Mouse (Mus musculus): ENCODE data around the gene Mmp11. TPM values are rescaled to one million over a fixed set of nuclear protein-coding genes. Genes with fewer than 3 reads are reported as not detected.

Mmp11 gene
- total and polyA plus RNA-seq, 2 experiments from 2014 or later, result 11.7 to 14.3 TPM

- Histone ChIP-seq H3K9ac (no peak overlapping the region), H3K36me3 (ENCODE audit: insufficient read depth) (no peaks in the 10 kb centered on the region), H3K4me2 (ENCODE audit: low read depth) (no peak overlapping the region), H3K4me3 (ENCODE audit: low read depth, low read length) (no peak overlapping the region), H3K27ac (ENCODE audit: low read depth, low read length) (no peak overlapping the region), H3K9me3 (ENCODE audit: low read length) (no peaks in the 10 kb centered on the region), H3K27me3 (ENCODE audit: insufficient read depth, low read length) (no peaks in the 10 kb centered on the region), H3K4me1 (ENCODE audit: insufficient read depth) (no peaks in the 10 kb centered on the region)
- DNase-seq (no peak), ATAC-seq (no peak)
- TF ChIP-seq CTCF (IDR thresholded peaks at IDR 0.05; ENCODE audit: low read depth), result no peak
- 35% methylated on average over 6 of the region's 6 CpGs for WGBS
Measured at GRCm38 (mm10) chr10:75880771-75881577, 55.3 kb downstream of the Mmp11 start.

DNA sequence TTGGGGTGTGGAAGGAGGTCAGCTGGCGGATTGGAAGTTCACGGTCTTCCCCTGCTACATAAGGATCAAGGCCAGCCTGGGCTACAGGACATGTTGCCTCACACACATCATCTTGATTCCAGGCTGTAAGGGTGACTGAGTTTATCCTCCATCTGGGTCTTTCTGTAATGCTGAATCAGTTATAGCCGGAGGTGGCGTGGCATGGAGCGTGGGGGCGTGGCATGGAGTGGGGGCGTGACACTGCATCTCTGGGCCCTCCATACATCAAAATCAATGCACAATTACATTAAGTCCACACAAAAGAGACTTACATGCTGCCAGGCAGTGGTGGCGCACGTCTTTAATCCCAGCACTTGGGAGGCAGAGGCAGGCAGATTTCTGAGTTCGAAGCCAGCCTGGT is 55.9 kb downstream of the Mmp11 start:
- TF ChIP-seq CTCF (IDR thresholded peaks at IDR 0.05; ENCODE audit: low read depth), result no peak
- H3K4me1 ChIP-seq (ENCODE audit: insufficient read depth), result no peaks in the 10 kb centered on the region
- H3K27ac ChIP-seq (ENCODE audit: low read depth, low read length), result no peak overlapping the region
- WGBS, result 90% methylated on average over 10 of the region's 10 CpGs
- H3K9ac ChIP-seq, result no peak overlapping the region
- H3K4me3 ChIP-seq (ENCODE audit: low read depth, low read length), result no peak overlapping the region
- no peak for ATAC-seq
- no peaks in the 10 kb centered on the region for H3K27me3 ChIP-seq (ENCODE audit: insufficient read depth, low read length)
- no peaks in the 10 kb centered on the region for H3K36me3 ChIP-seq (ENCODE audit: insufficient read depth)
- no peaks in the 10 kb centered on the region for H3K9me3 ChIP-seq (ENCODE audit: low read length)
- no peak overlapping the region for H3K4me2 ChIP-seq (ENCODE audit: low read depth)
- no peak for DNase-seq

DNA sequence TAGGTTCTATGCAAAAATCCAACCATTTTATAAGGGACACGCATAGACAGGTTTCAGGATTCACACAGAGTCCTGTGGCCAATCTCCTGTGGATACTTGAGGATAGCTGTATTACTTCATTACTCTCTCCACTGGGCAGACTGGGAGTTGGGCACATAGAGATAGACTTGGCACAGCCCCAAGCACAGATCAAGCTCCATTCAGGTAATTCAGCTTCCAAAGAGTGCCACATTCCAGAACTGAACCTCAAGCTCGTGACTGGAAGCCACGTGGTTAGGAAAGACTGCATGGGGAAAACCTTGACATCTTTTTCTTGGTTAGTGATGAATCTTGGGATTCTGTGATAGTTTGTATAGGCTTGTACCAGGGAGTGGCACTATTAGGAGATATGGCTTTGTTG is 57.5 kb downstream of the Mmp11 start:
- DNase-seq (no peak), ATAC-seq (no peak)
- no peak overlapping the region for H3K9ac ChIP-seq
- H3K36me3 ChIP-seq (ENCODE audit: insufficient read depth), result no peaks in the 10 kb centered on the region
- no peaks in the 10 kb centered on the region for H3K9me3 ChIP-seq (ENCODE audit: low read length)
- TF ChIP-seq CTCF (IDR thresholded peaks at IDR 0.05; ENCODE audit: low read depth), result no peak
- peaks cover under 1% of the 10 kb centered on the region; the same call in 1 of the 2 replicates for H3K4me1 ChIP-seq (ENCODE audit: insufficient read depth)
- H3K4me2 ChIP-seq (ENCODE audit: low read depth), result no peak overlapping the region
- no peak overlapping the region for H3K27ac ChIP-seq (ENCODE audit: low read depth, low read length)
- no peaks in the 10 kb centered on the region for H3K27me3 ChIP-seq (ENCODE audit: insufficient read depth, low read length)
- 68% methylated on average over 3 of the region's 3 CpGs for WGBS
- no peak overlapping the region for H3K4me3 ChIP-seq (ENCODE audit: low read depth, low read length)

GRCm38 (mm10) chr10:75873543-75874170 is 62.6 kb downstream of the Mmp11 start:
- H3K4me2 ChIP-seq (ENCODE audit: low read depth), result peak overlapping the region; percentile 58
- DNase-seq, result peak; percentile 36
- no peak for ATAC-seq
- no peaks in the 10 kb centered on the region for H3K36me3 ChIP-seq (ENCODE audit: insufficient read depth)
- WGBS, result 4% methylated on average over 10 of the region's 10 CpGs
- H3K4me1 ChIP-seq (ENCODE audit: insufficient read depth), result peaks cover 13% of the 10 kb centered on the region
- H3K4me3 ChIP-seq (ENCODE audit: low read depth, low read length), result peak overlapping the region; percentile 28
- peak overlapping the region; percentile 45 for H3K9ac ChIP-seq
- H3K27ac ChIP-seq (ENCODE audit: low read depth, low read length), result peak overlapping the region; percentile 69
- H3K9me3 ChIP-seq (ENCODE audit: low read length), result no peaks in the 10 kb centered on the region
- no peaks in the 10 kb centered on the region for H3K27me3 ChIP-seq (ENCODE audit: insufficient read depth, low read length)
- TF ChIP-seq CTCF (IDR thresholded peaks at IDR 0.05; ENCODE audit: low read depth), result no peak

Other genes starting within 250 kb of the Mmp11 start
- 67.0 and 85.5 TPM in 2 replicates for gene Cabin1, start 172.2 kb downstream of the Mmp11 start, total RNA-seq (2014; rRNA removed)
- 19.8 and 28.0 TPM in 2 replicates for gene Cabin1, start 172.2 kb downstream of the Mmp11 start, polyA plus RNA-seq (2015; fragmentation: Nextera tagmentation; extraction: Ambion mirVana)
- 33.3 and 39.7 TPM in 2 replicates for gene Ddt, start 163.1 kb downstream of the Mmp11 start, total RNA-seq (2014; rRNA removed)
- 78.2 and 79.4 TPM in 2 replicates for gene Ddt, start 163.1 kb downstream of the Mmp11 start, polyA plus RNA-seq (2015; fragmentation: Nextera tagmentation; extraction: Ambion mirVana)
- gene Gm20441, start 155.5 kb downstream of the Mmp11 start, total RNA-seq (2014; rRNA removed), result not detected in 2 replicates
- gene Gm20441, start 155.5 kb downstream of the Mmp11 start, polyA plus RNA-seq (2015; fragmentation: Nextera tagmentation; extraction: Ambion mirVana), result not detected in 2 replicates
- gene Gstt3, start 155.1 kb downstream of the Mmp11 start, total RNA-seq (2014; rRNA removed), result 1.7 and 2.3 TPM in 2 replicates
- gene Gstt3, start 155.1 kb downstream of the Mmp11 start, polyA plus RNA-seq (2015; fragmentation: Nextera tagmentation; extraction: Ambion mirVana), result 1.8 and 2.2 TPM in 2 replicates
- gene Gstt1, start 137.9 kb downstream of the Mmp11 start, total RNA-seq (2014; rRNA removed), result 19.2 and 22.8 TPM in 2 replicates
- gene Gstt1, start 137.9 kb downstream of the Mmp11 start, polyA plus RNA-seq (2015; fragmentation: Nextera tagmentation; extraction: Ambion mirVana), result 18.6 and 21.3 TPM in 2 replicates
- gene Gstt4, start 114.0 kb downstream of the Mmp11 start, total RNA-seq (2014; rRNA removed), result not detected in 2 replicates
- not detected in 2 replicates for gene Gstt4, start 114.0 kb downstream of the Mmp11 start, polyA plus RNA-seq (2015; fragmentation: Nextera tagmentation; extraction: Ambion mirVana)
- gene Gstt2, start 99.1 kb downstream of the Mmp11 start, total RNA-seq (2014; rRNA removed), result 4.5 and 5.1 TPM in 2 replicates
- gene Gstt2, start 99.1 kb downstream of the Mmp11 start, polyA plus RNA-seq (2015; fragmentation: Nextera tagmentation; extraction: Ambion mirVana), result 7.4 and 7.8 TPM in 2 replicates
- gene Mif, start 76.3 kb downstream of the Mmp11 start, total RNA-seq (2014; rRNA removed), result 598 and 704 TPM in 2 replicates
- 2,127 and 2,602 TPM in 2 replicates for gene Mif, start 76.3 kb downstream of the Mmp11 start, polyA plus RNA-seq (2015; fragmentation: Nextera tagmentation; extraction: Ambion mirVana)
- gene Derl3, start 43.1 kb downstream of the Mmp11 start, total RNA-seq (2014; rRNA removed), result 2.1 and 4.7 TPM in 2 replicates
- gene Derl3, start 43.1 kb downstream of the Mmp11 start, polyA plus RNA-seq (2015; fragmentation: Nextera tagmentation; extraction: Ambion mirVana), result 1.4 and 1.7 TPM in 2 replicates
- gene Smarcb1, start 14.9 kb downstream of the Mmp11 start, total RNA-seq (2014; rRNA removed), result 155 and 173 TPM in 2 replicates
- 239 and 246 TPM in 2 replicates for gene Smarcb1, start 14.9 kb downstream of the Mmp11 start, polyA plus RNA-seq (2015; fragmentation: Nextera tagmentation; extraction: Ambion mirVana)
- gene Chchd10, start 3.4 kb downstream of the Mmp11 start, total RNA-seq (2014; rRNA removed), result 69.9 and 93.0 TPM in 2 replicates
- 97.1 and 121 TPM in 2 replicates for gene Chchd10, start 3.4 kb downstream of the Mmp11 start, polyA plus RNA-seq (2015; fragmentation: Nextera tagmentation; extraction: Ambion mirVana)
- gene Gm867, start 4.2 kb upstream of the Mmp11 start, total RNA-seq (2014; rRNA removed), result 0.95 and 2.8 TPM in 2 replicates
- 0.97 and 1.0 TPM in 2 replicates for gene Gm867, start 4.2 kb upstream of the Mmp11 start, polyA plus RNA-seq (2015; fragmentation: Nextera tagmentation; extraction: Ambion mirVana)
- gene Vpreb3, start 6.6 kb upstream of the Mmp11 start, total RNA-seq (2014; rRNA removed), result not detected in 2 replicates
- gene Vpreb3, start 6.6 kb upstream of the Mmp11 start, polyA plus RNA-seq (2015; fragmentation: Nextera tagmentation; extraction: Ambion mirVana), result 0.45 and 1.4 TPM in 2 replicates
- gene Gm5134, start 18.0 kb upstream of the Mmp11 start, total RNA-seq (2014; rRNA removed), result not detected in 2 replicates
- gene Gm5134, start 18.0 kb upstream of the Mmp11 start, polyA plus RNA-seq (2015; fragmentation: Nextera tagmentation; extraction: Ambion mirVana), result not detected in 2 replicates
- 5.8 and 7.9 TPM in 2 replicates for gene Zfp280b, start 96.2 kb upstream of the Mmp11 start, total RNA-seq (2014; rRNA removed)
- 7.7 and 9.0 TPM in 2 replicates for gene Zfp280b, start 96.2 kb upstream of the Mmp11 start, polyA plus RNA-seq (2015; fragmentation: Nextera tagmentation; extraction: Ambion mirVana)
- gene Slc5a4b, start 174.5 kb upstream of the Mmp11 start, total RNA-seq (2014; rRNA removed), result 0.15 TPM in 1 of 2 replicates, not detected in the other
- gene Slc5a4b, start 174.5 kb upstream of the Mmp11 start, polyA plus RNA-seq (2015; fragmentation: Nextera tagmentation; extraction: Ambion mirVana), result 0.05 TPM in 1 of 2 replicates, not detected in the other
- gene Slc5a4a, start 211.0 kb upstream of the Mmp11 start, total RNA-seq (2014; rRNA removed), result 0.10 TPM in 1 of 2 replicates, not detected in the other
- gene Slc5a4a, start 211.0 kb upstream of the Mmp11 start, polyA plus RNA-seq (2015; fragmentation: Nextera tagmentation; extraction: Ambion mirVana), result 0.19 TPM in 1 of 2 replicates, not detected in the other

Measured in forebrain, postnatal 0 days (tissue).